Mouse (Mus musculus) spleen, adult 2 months (tissue): ENCODE data around the gene Olfr356. TPM values are rescaled to one million over a fixed set of nuclear protein-coding genes. Genes with fewer than 3 reads are reported as not detected.

Experiments used
- DNase-seq, 2 experiments: peaks; one replicate each; pipeline versions ENCODE4 v3.0.0 to v3.0.0-alpha.2; 2012 to 2021; ENCODE audit warnings: low spot score in 2 of 2, low read depth in 1 of 2
- H3K27ac ChIP-seq: fragments of 200-500 bp; 2 replicates; pipeline ENCODE4 v1.5.1; 2012; ENCODE audit warnings: low read length, inconsistent platforms; ENCODE audit not compliant: insufficient read depth
- H3K27me3 ChIP-seq: fragments of 200-500 bp; 2 replicates; pipeline ENCODE4 v1.6.1; 2012; ENCODE audit warnings: mild to moderate bottlenecking, moderate library complexity, low read length, inconsistent platforms; ENCODE audit not compliant: control insufficient read depth, insufficient read depth
- H3K36me3 ChIP-seq: fragments of 200-500 bp; 2 replicates; pipeline ENCODE4 v1.6.1; 2012; ENCODE audit warnings: mild to moderate bottlenecking, low read length, inconsistent platforms; ENCODE audit not compliant: control insufficient read depth, insufficient read depth
- H3K4me1 ChIP-seq: fragments of 200-500 bp; 2 replicates; pipeline ENCODE4 v1.6.1; 2011; ENCODE audit warnings: inconsistent platforms; ENCODE audit not compliant: control insufficient read depth, insufficient read depth, insufficient read length
- H3K4me3 ChIP-seq: fragments of 200-500 bp; 2 replicates; pipeline ENCODE4 v1.5.1; 2011; ENCODE audit warnings: mild to moderate bottlenecking, inconsistent platforms; ENCODE audit not compliant: insufficient read depth, insufficient read length; ENCODE audit errors: extremely low read depth
- CTCF ChIP-seq: fragments of 200-500 bp; IDR thresholded peaks from 2 replicates; pipeline ENCODE4 v1.5.1; 2011; ENCODE audit warnings: mild to moderate bottlenecking, inconsistent platforms; ENCODE audit not compliant: insufficient read depth, insufficient read length, insufficient replicate concordance; ENCODE audit errors: extremely low read depth
- POLR2A ChIP-seq: fragments of 200-500 bp; IDR thresholded peaks from 2 replicates; pipeline ENCODE4 v1.6.1; 2011; ENCODE audit warnings: low read depth, low read length, inconsistent platforms
- WGBS: fragments of 180-500 bp; shearing (Covaris S2); methylation state at CpG from one replicate; pipeline ENCODE4 v1.1.7; 2018; 5-methylcytosine and 5-hydroxymethylcytosine counted together
- polyA plus RNA-seq: library from polyadenylated mRNA; depleted of rRNA; stranded (reverse); fragments of >200 nt; gene quantifications from 2 replicates; pipeline ENCODE4 v1.2.3, GENCODE M21; 2012; rRNA removed

Olfr356 gene
- polyA plus RNA-seq, result not detected in 2 replicates

DNA sequence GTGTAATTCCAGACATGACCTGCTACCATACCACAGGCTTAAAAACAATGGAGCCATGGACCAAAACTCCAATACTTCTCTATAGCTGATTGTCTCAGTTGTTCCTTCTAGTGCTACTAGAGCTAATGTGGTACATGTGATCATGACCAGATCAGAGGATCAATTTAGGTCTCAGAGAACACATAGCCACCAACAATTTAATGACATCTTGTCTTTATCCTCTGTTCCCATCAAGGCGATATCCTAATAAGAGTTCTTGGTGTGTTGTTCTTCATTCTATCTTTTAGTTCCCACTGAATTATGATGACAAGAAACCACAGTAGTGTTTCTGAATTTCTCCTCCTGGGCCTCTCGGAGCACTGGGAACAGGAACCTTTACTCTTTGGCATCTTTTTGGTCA is at the start of gene Olfr356:
Gene Olfr356 (plus strand): TSS at position 301 of the 400 bp plus-strand sequence.
- DNase-seq, result no peak
- WGBS, result 87% methylated on average over 2 of the region's 2 CpGs

GRCm38 (mm10) chr2:36892836-36893235 is 44.1 kb upstream of the Olfr356 start, which contains the start of gene Olfr353:
TSS of gene Olfr353 (minus strand) at chr2:36892936.
- no peaks in the 10 kb centered on the region for H3K36me3 ChIP-seq
- no peak for TF ChIP-seq CTCF
- TF ChIP-seq POLR2A, result no peak
- H3K4me3 ChIP-seq, result no peak within 1 kb of the TSS
- H3K4me1 ChIP-seq, result no peaks in the 10 kb centered on the region
- no peak within 1 kb of the TSS for H3K27ac ChIP-seq
- no peak for DNase-seq
- H3K27me3 ChIP-seq, result no peaks in the 10 kb centered on the region

More for the DNA sequence above, at the start of gene Olfr356:
- no peak within 1 kb of the TSS for H3K27ac ChIP-seq
- H3K4me3 ChIP-seq, result no peak within 1 kb of the TSS
- no peaks in the 10 kb centered on the region for H3K36me3 ChIP-seq
- no peaks in the 10 kb centered on the region for H3K4me1 ChIP-seq
- no peaks in the 10 kb centered on the region for H3K27me3 ChIP-seq
- TF ChIP-seq POLR2A (no peak), CTCF (no peak)

DNA sequence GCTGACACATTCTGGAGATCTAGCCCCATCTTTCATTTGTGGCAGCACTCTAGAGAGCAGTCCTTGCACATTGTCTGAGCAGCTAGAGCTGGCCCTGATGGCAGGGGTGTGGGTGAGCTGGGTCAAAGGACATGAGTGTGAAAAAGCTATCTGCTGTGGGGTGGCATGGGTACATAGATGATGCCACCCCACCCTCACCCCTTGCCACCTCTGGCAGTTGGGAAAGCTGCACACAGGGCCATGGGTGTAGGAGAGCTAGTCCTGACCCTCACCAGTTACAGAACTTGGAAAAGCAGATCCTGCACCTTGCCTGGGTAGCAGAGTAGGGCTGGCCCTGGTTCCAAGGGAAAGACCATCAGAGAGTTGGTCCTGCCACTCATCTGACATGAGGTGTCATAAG is 39.8 kb upstream of the Olfr356 start:
- TF ChIP-seq POLR2A (no peak), CTCF (no peak)
- no peak overlapping the region for H3K27ac ChIP-seq
- DNase-seq, result no peak
- no peaks in the 10 kb centered on the region for H3K36me3 ChIP-seq
- no peaks in the 10 kb centered on the region for H3K27me3 ChIP-seq
- H3K4me3 ChIP-seq, result no peak overlapping the region
- H3K4me1 ChIP-seq, result no peaks in the 10 kb centered on the region

GRCm38 (mm10) chr2:36905380-36905779 is 31.5 kb upstream of the Olfr356 start, which contains the start of gene Olfr354:
TSS of gene Olfr354 (plus strand) at chr2:36905680.
- no peak within 1 kb of the TSS for H3K27ac ChIP-seq
- no peak within 1 kb of the TSS for H3K4me3 ChIP-seq
- H3K27me3 ChIP-seq, result no peaks in the 10 kb centered on the region
- TF ChIP-seq CTCF (no peak), POLR2A (no peak)
- no peak for DNase-seq
- H3K4me1 ChIP-seq, result no peaks in the 10 kb centered on the region
- no peaks in the 10 kb centered on the region for H3K36me3 ChIP-seq

DNA sequence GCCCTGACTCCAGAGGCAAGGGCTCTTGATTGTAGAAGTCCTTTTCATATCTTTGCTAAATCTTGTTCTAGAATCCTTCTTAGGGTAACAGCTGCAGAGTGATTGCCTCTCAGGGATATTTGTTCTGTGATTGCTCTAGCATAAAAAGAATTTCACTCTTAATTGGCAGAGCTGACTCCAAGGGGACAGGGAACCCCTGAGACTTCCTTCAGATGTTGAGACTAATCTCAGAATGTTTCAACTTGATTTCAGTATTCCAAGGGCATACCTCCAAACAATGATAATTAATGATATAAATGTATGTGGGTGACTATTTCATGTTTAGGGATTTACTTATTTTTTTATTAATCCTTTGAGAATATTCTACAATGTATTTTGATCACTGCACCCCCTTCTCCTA is 8.1 kb upstream of the Olfr356 start, which contains the start of gene Olfr355:
Gene Olfr355 (minus strand): TSS at position 101 of the 400 bp plus-strand sequence.
- no peak within 1 kb of the TSS for H3K27ac ChIP-seq
- H3K4me1 ChIP-seq, result no peaks in the 10 kb centered on the region
- no peak within 1 kb of the TSS for H3K4me3 ChIP-seq
- no peaks in the 10 kb centered on the region for H3K27me3 ChIP-seq
- H3K36me3 ChIP-seq, result no peaks in the 10 kb centered on the region
- no peak for DNase-seq
- TF ChIP-seq POLR2A (no peak), CTCF (no peak)

Other genes starting within 250 kb of the Olfr356 start
- not detected in 2 replicates for gene Olfr347, start 205.2 kb upstream of the Olfr356 start, polyA plus RNA-seq
- gene Olfr348, start 152.8 kb upstream of the Olfr356 start, polyA plus RNA-seq, result not detected in 2 replicates
- not detected in 2 replicates for gene Olfr50, start 146.6 kb upstream of the Olfr356 start, polyA plus RNA-seq
- gene Olfr3, start 120.1 kb upstream of the Olfr356 start, polyA plus RNA-seq, result not detected in 2 replicates
- not detected in 2 replicates for gene Olfr350, start 90.8 kb upstream of the Olfr356 start, polyA plus RNA-seq
- not detected in 2 replicates for gene Olfr351, start 74.5 kb upstream of the Olfr356 start, polyA plus RNA-seq
- gene Olfr352, start 68.7 kb upstream of the Olfr356 start, polyA plus RNA-seq, result not detected in 2 replicates
- gene Olfr353, start 44.2 kb upstream of the Olfr356 start, polyA plus RNA-seq, result not detected in 2 replicates
- gene Olfr354, start 31.4 kb upstream of the Olfr356 start, polyA plus RNA-seq, result not detected in 2 replicates
- not detected in 2 replicates for gene Olfr355, start 8.2 kb upstream of the Olfr356 start, polyA plus RNA-seq
- not detected in 2 replicates for gene Olfr357, start 56.7 kb downstream of the Olfr356 start, polyA plus RNA-seq
- gene Olfr358, start 72.2 kb downstream of the Olfr356 start, polyA plus RNA-seq, result not detected in 2 replicates
- not detected in 2 replicates for gene Olfr360, start 128.6 kb downstream of the Olfr356 start, polyA plus RNA-seq
- not detected in 2 replicates for gene Olfr361, start 152.2 kb downstream of the Olfr356 start, polyA plus RNA-seq
- not detected in 2 replicates for gene Olfr362, start 180.8 kb downstream of the Olfr356 start, polyA plus RNA-seq
- gene Olfr364-ps1, start 202.2 kb downstream of the Olfr356 start, polyA plus RNA-seq, result not detected in 2 replicates